Mouse (Mus musculus): ENCODE measurements at regions not wholly inside any gene's neighbourhood (a gene's known extent, or its start where the extent isn't known, plus 50 kb on each side); places are given as distances from the start of the nearest gene placed in this dataset.

DNA sequence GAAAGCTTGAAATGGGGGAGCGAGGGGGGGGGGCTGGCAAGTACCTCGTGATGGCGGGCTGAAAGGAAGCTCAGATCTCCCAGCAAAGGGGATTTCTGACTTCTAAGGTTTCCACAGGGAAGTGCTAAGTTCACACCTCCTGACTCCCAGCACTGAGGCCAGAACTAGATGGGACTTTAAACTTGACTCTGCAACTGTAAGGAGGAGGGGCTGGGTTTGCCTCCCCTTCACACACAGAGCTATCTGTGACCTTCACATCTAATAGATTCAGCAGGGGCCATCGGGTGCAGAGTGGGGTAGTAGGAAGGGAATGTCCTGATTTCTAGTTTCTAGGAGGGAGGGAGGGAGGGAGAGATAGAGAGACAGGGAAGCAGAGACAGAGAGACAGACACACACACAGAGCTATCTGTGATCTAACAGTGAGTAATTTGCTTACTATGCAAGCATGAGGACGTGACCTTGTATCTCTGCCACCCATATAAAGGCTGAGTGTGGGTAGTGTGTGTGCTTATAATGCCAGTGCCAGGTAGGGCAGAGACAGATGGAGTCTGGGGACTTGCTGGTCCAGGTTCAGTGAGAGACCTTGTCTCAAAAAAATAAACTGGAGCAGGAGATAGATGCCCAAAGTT, 125.2 kb upstream of the Shb start:
- no peak overlapping the region for H3K27ac ChIP-seq
- peaks cover 16% of the 10 kb centered on the region for H3K4me1 ChIP-seq (replicated peaks; ENCODE audit: control insufficient read depth, insufficient read depth, low read length)
- H3K27me3 ChIP-seq (ENCODE audit: control insufficient read depth, insufficient read depth, low read length), result no peaks in the 10 kb centered on the region
- H3K4me2 ChIP-seq (replicated peaks), result no peak overlapping the region
- 36% methylated on average over 5 of the region's 5 CpGs for WGBS
- DNase-seq (ENCODE audit: low spot score), result no peak
- H3K36me3 ChIP-seq (replicated peaks; ENCODE audit: control insufficient read depth, insufficient read depth), result no peaks in the 10 kb centered on the region
- ATAC-seq (ENCODE audit: low FRiP score), result no peak
- H3K4me3 ChIP-seq (replicated peaks; ENCODE audit: low read length), result no peak overlapping the region
- H3K9me3 ChIP-seq (ENCODE audit: control insufficient read depth, low read length), result no peaks in the 10 kb centered on the region
- H3K9ac ChIP-seq, result no peak overlapping the region

DNA sequence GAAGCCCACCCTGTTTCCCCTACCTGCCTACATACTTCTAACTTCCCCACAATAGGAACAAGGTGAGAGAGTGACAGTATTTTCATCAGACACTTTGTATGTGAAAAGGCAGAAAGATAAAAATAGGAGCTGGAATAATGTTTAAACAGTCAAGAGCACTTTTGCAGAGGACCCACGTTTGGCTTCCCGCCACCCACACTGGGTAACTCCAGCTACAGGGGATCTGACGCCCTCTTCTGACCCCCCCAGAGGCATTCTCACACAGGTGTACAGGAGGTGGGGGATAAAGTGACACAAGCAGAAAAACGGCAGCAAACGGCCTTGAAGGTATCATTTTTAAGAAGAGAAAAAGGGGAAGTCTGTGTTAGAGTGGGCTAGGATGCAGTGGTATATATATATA, 123.5 kb upstream of the Shb start:
- H3K36me3 ChIP-seq (replicated peaks; ENCODE audit: control insufficient read depth, insufficient read depth), result no peaks in the 10 kb centered on the region
- no peak overlapping the region for H3K9ac ChIP-seq
- no peaks in the 10 kb centered on the region for H3K9me3 ChIP-seq (ENCODE audit: control insufficient read depth, low read length)
- ATAC-seq (ENCODE audit: low FRiP score) (no peak), DNase-seq (ENCODE audit: low spot score) (no peak)
- H3K4me1 ChIP-seq (replicated peaks; ENCODE audit: control insufficient read depth, insufficient read depth, low read length), result peaks cover 16% of the 10 kb centered on the region
- no peak overlapping the region for H3K4me3 ChIP-seq (replicated peaks; ENCODE audit: low read length)
- H3K27me3 ChIP-seq (ENCODE audit: control insufficient read depth, insufficient read depth, low read length), result no peaks in the 10 kb centered on the region
- no peak overlapping the region for H3K4me2 ChIP-seq (replicated peaks)
- WGBS, result 60% methylated on average over 5 of the region's 5 CpGs
- H3K27ac ChIP-seq, result no peak overlapping the region

DNA sequence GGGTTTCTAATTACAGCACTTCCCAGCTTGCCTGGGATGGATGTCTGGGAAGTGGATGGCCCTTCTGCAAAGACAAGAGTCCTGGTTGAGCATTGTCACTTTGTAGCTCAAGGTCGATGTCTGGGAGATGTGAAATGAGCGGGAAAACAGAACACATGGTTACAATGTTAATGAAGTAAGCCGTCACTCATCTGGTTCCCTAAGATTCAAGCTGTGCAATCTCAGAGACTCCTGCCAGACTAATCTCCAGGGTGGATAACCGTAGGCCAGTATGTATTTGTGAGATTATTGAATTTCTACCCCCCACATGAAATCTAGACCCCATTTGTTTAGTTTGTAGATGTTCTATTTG, 122.5 kb upstream of the Shb start:
- H3K4me2 ChIP-seq (replicated peaks), result peak overlapping the region; percentile 31
- no peak overlapping the region for H3K4me3 ChIP-seq (replicated peaks; ENCODE audit: low read length)
- WGBS, result 4% methylated on average over 4 of the region's 4 CpGs
- no peak overlapping the region for H3K9ac ChIP-seq
- DNase-seq (ENCODE audit: low spot score) (peak; percentile 42), ATAC-seq (ENCODE audit: low FRiP score) (no peak)
- no peaks in the 10 kb centered on the region for H3K9me3 ChIP-seq (ENCODE audit: control insufficient read depth, low read length)
- peaks cover 16% of the 10 kb centered on the region for H3K4me1 ChIP-seq (replicated peaks; ENCODE audit: control insufficient read depth, insufficient read depth, low read length)
- H3K36me3 ChIP-seq (replicated peaks; ENCODE audit: control insufficient read depth, insufficient read depth), result no peaks in the 10 kb centered on the region
- 0 out of 2 replicates have a peak overlapping the region, but pooled peaks have one; percentile 4 for H3K27ac ChIP-seq
- no peaks in the 10 kb centered on the region for H3K27me3 ChIP-seq (ENCODE audit: control insufficient read depth, insufficient read depth, low read length)

DNA sequence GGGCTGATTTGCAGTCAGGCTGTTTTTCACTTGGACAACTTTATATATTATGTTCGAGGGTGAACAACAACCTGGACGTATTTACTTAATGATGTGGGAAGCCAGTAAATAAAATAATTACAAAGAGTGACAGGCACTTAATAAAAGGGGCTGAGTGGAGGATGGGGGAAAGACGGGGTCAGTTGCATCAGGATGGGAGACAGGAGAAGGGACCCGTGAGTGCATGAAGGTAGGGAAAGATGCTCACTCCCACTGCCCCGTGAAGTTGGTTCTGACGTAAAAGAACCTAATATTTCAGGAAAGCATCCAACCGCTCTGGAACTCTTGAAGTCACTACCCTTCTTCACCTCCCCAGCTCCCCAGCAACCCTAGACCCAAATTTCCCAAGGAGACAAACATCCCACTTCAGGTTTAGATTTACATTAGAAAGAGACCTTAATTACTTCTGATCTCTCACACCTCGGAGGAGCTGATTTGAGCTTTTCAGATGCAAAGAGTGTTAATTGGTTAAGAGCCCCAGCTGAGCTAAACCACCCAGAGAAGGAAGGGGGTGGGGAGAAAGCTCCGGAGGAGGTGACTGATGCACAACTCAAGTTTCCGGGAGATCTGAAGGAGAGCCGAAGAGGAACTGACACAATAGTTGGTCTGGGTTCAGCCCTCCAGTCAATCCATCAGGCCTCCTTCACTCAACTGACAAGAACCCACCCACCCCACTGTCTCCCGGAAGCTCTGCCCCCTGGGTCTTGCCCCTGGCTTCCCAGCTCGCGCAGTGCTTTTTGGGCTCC, 121.9 kb upstream of the Shb start:
- H3K4me2 ChIP-seq (replicated peaks), result peak overlapping the region; percentile 31
- 0 out of 2 replicates have a peak overlapping the region, but pooled peaks have one; percentile 4 for H3K27ac ChIP-seq
- DNase-seq (ENCODE audit: low spot score) (peak; percentile 29), ATAC-seq (ENCODE audit: low FRiP score) (no peak)
- H3K9me3 ChIP-seq (ENCODE audit: control insufficient read depth, low read length), result no peaks in the 10 kb centered on the region
- no peaks in the 10 kb centered on the region for H3K36me3 ChIP-seq (replicated peaks; ENCODE audit: control insufficient read depth, insufficient read depth)
- no peak overlapping the region for H3K9ac ChIP-seq
- H3K4me1 ChIP-seq (replicated peaks; ENCODE audit: control insufficient read depth, insufficient read depth, low read length), result peaks cover 16% of the 10 kb centered on the region
- no peaks in the 10 kb centered on the region for H3K27me3 ChIP-seq (ENCODE audit: control insufficient read depth, insufficient read depth, low read length)
- WGBS, result 3% methylated on average over 14 of the region's 14 CpGs
- H3K4me3 ChIP-seq (replicated peaks; ENCODE audit: low read length), result no peak overlapping the region

DNA sequence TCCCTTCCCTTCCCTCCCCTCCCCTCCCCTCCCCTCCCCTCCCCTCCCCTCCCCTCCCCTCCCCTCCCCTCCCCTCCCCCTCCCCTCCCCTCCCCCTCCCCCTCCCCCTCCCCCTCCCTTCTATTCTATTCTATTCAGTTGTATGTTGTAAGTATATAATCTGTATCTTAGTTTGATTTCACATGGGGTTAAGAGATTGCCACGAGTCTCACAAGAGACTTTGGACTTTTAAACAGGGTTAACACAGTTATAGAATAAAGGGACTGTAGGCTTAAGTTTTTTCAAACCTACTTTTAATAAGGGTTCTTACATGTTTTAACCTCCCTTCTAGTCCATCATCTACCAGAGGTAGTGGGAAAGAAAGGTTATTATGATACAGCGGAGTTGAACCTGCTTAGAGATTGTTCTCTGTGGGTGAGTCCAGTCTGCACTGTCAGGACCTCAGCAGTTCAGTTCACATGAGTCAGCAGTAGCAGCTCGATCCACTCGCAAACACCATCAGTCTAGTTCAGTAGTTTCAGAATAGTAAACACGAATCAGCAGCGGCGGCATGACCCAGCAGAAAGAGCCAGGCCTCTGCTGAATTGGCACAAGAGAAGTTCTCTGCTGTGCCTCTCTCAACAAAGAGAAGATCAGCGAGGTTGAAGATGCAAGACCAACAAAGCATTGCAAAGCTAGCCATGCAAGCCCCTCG, 116.8 kb upstream of the Shb start:
- no peak for ATAC-seq (ENCODE audit: low FRiP score)
- no peak for DNase-seq (ENCODE audit: low spot score)
- 87% methylated on average over 9 of the region's 9 CpGs for WGBS
- H3K9me3 ChIP-seq (ENCODE audit: control insufficient read depth, low read length), result no peaks in the 10 kb centered on the region
- H3K9ac ChIP-seq, result no peak overlapping the region
- H3K4me3 ChIP-seq (replicated peaks; ENCODE audit: low read length), result no peak overlapping the region
- no peak overlapping the region for H3K4me2 ChIP-seq (replicated peaks)
- H3K27ac ChIP-seq, result no peak overlapping the region
- H3K36me3 ChIP-seq (replicated peaks; ENCODE audit: control insufficient read depth, insufficient read depth), result no peaks in the 10 kb centered on the region
- H3K4me1 ChIP-seq (replicated peaks; ENCODE audit: control insufficient read depth, insufficient read depth, low read length), result peaks cover 2% of the 10 kb centered on the region; the same call in 1 of the 2 replicates
- no peaks in the 10 kb centered on the region for H3K27me3 ChIP-seq (ENCODE audit: control insufficient read depth, insufficient read depth, low read length)

DNA sequence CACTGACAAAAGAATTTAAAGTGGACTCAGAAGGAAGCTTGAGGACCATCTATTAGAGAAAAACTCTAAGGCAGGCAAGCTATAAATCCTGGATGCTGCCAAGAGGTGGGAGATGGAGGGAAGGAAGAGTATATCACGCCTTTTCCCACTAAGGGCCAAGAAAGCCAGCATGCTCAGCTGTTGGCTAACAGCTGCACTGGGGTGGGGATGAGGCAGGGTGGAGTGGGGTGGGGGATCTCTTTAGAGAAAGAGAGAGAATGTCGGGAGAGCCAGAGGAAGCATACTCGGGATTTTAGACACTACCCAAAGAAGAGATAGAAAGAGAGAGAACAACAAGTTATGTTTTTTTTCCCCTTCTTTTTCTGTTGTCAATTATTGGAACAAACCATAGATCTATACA, 115.2 kb upstream of the Shb start:
- Histone ChIP-seq H3K9me3 (ENCODE audit: control insufficient read depth, low read length) (no peaks in the 10 kb centered on the region), H3K27me3 (ENCODE audit: control insufficient read depth, insufficient read depth, low read length) (no peaks in the 10 kb centered on the region), H3K4me2 (replicated peaks) (no peak overlapping the region), H3K9ac (no peak overlapping the region), H3K4me1 (replicated peaks; ENCODE audit: control insufficient read depth, insufficient read depth, low read length) (no peaks in the 10 kb centered on the region; the same call in 1 of the 2 replicates), H3K27ac (no peak overlapping the region), H3K4me3 (replicated peaks; ENCODE audit: low read length) (no peak overlapping the region), H3K36me3 (replicated peaks; ENCODE audit: control insufficient read depth, insufficient read depth) (no peaks in the 10 kb centered on the region)
- 86% methylated on average over 3 of the region's 3 CpGs for WGBS
- no peak for ATAC-seq (ENCODE audit: low FRiP score)
- no peak for DNase-seq (ENCODE audit: low spot score)

DNA sequence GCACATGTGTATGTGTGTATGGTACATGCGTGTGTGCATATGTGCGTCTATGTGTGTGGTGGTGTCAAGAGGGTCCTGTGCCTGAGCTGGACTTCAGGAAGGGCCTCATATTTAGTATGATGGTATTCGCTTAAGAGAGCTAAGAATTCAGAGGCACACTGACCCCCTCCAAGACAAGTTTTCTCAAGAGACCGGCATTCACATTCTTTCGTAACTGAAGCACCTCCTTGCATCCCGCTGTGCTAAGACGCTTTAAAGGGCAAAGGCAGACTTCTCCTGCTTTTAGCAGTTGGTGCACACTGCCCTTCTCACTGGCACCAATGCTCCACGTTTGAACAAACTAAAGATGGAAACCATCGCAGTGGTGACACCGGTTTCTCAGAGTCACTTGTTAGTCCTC, 110.3 kb upstream of the Shb start:
- Histone ChIP-seq H3K4me2 (replicated peaks) (no peak overlapping the region), H3K27ac (no peak overlapping the region), H3K27me3 (ENCODE audit: control insufficient read depth, insufficient read depth, low read length) (no peaks in the 10 kb centered on the region), H3K9ac (no peak overlapping the region), H3K4me1 (replicated peaks; ENCODE audit: control insufficient read depth, insufficient read depth, low read length) (peaks cover 20% of the 10 kb centered on the region), H3K9me3 (ENCODE audit: control insufficient read depth, low read length) (no peaks in the 10 kb centered on the region), H3K36me3 (replicated peaks; ENCODE audit: control insufficient read depth, insufficient read depth) (no peaks in the 10 kb centered on the region), H3K4me3 (replicated peaks; ENCODE audit: low read length) (no peak overlapping the region)
- WGBS, result 82% methylated on average over 10 of the region's 10 CpGs
- no peak for ATAC-seq (ENCODE audit: low FRiP score)
- DNase-seq (ENCODE audit: low spot score), result no peak

DNA sequence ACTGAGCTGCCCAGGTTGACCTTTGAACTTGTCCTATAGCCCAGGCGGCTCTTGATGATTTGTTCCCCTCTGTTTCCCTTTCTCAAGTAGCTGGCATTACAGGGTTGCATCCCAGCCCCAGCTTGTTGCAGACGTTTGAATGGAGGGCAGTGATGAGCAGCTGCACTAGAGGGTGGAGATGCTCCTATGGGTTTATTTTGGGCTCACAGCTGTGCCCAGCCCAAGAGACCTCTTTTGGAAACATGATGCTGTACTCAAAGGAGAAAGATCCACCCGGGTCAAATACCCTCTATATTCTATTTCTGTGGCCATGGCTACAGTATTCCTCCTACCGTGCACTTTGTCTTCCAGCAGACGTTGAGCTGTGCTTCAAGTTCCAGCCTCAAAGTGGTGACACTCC, 109.0 kb upstream of the Shb start:
- 58% methylated on average over 5 of the region's 5 CpGs for WGBS
- H3K9me3 ChIP-seq (ENCODE audit: control insufficient read depth, low read length), result no peaks in the 10 kb centered on the region
- H3K4me2 ChIP-seq (replicated peaks), result no peak overlapping the region
- H3K9ac ChIP-seq, result no peak overlapping the region
- no peaks in the 10 kb centered on the region for H3K36me3 ChIP-seq (replicated peaks; ENCODE audit: control insufficient read depth, insufficient read depth)
- H3K4me1 ChIP-seq (replicated peaks; ENCODE audit: control insufficient read depth, insufficient read depth, low read length), result peaks cover 20% of the 10 kb centered on the region
- H3K4me3 ChIP-seq (replicated peaks; ENCODE audit: low read length), result no peak overlapping the region
- H3K27me3 ChIP-seq (ENCODE audit: control insufficient read depth, insufficient read depth, low read length), result no peaks in the 10 kb centered on the region
- no peak overlapping the region for H3K27ac ChIP-seq
- DNase-seq (ENCODE audit: low spot score) (no peak), ATAC-seq (ENCODE audit: low FRiP score) (no peak)

DNA sequence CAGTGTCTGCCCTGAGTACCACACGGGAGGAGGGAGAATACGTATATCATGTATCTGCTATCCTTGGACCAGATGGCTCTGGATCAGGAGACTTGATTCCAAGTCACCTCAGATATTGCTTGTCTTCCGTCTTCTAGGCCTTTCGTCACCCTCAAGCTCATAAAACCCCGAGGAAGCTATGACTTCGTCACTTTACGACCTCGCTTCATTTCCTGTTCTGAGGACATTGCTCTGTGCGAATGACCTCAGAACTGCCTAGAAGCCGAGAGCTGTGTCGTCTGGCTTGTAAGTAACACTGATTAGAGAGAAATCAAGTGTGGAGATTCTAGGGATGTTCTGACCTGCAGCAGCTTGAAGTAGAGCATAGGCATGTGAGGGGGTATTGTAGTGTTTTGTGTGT, 108.4 kb upstream of the Shb start:
- 78% methylated on average over 11 of the region's 11 CpGs for WGBS
- H3K9ac ChIP-seq, result no peak overlapping the region
- no peak for DNase-seq (ENCODE audit: low spot score)
- no peak overlapping the region for H3K4me3 ChIP-seq (replicated peaks; ENCODE audit: low read length)
- no peak for ATAC-seq (ENCODE audit: low FRiP score)
- peak overlapping the region; percentile 69 for H3K27ac ChIP-seq
- H3K9me3 ChIP-seq (ENCODE audit: control insufficient read depth, low read length), result no peaks in the 10 kb centered on the region
- peaks cover 20% of the 10 kb centered on the region for H3K4me1 ChIP-seq (replicated peaks; ENCODE audit: control insufficient read depth, insufficient read depth, low read length)
- no peaks in the 10 kb centered on the region for H3K27me3 ChIP-seq (ENCODE audit: control insufficient read depth, insufficient read depth, low read length)
- H3K36me3 ChIP-seq (replicated peaks; ENCODE audit: control insufficient read depth, insufficient read depth), result no peaks in the 10 kb centered on the region
- no peak overlapping the region for H3K4me2 ChIP-seq (replicated peaks)
